Mouse (Mus musculus): Measurements from ENCODE around the gene Unc5c.

- no peak for TF ChIP-seq TAL1 (IDR thresholded peaks at IDR 0.05; ENCODE audit: low read length)
- no peak for TF ChIP-seq GATA1 (IDR thresholded peaks at IDR 0.05; ENCODE audit: low read length)
These were observed 46.4 kb downstream of the Unc5c start for GRCm38 (mm10) chr3:141511253-141512038.
